Mouse (Mus musculus) lung, adult 2 months (tissue): ENCODE results near the gene Mum1.

ENCODE experiments used
- CTCF ChIP-seq: fragments of 200-500 bp; IDR thresholded peaks from 2 replicates; pipeline ENCODE4 v1.5.1; 2011; ENCODE audit warnings: mild to moderate bottlenecking, low read length, control low read depth; ENCODE audit not compliant: insufficient read depth
- POLR2A ChIP-seq: fragments of 200-500 bp; IDR thresholded peaks from 2 replicates; pipeline ENCODE4 v1.6.1; 2011; ENCODE audit warnings: low read depth, mild to moderate bottlenecking, control low read depth, low read length, borderline replicate concordance; ENCODE audit errors: extremely low read depth

- TF ChIP-seq CTCF = no peak
- TF ChIP-seq POLR2A = no peak
These were observed 48.6 kb upstream of the Mum1 start for GRCm38 (mm10) chr10:80177441-80178279.
